Mouse (Mus musculus) forebrain, embryonic 10.5 days (tissue): Measurements from ENCODE around the gene Cald1. TPM values are rescaled to one million over a fixed set of nuclear protein-coding genes. Genes with fewer than 3 reads are reported as not detected.
A peak's percentile ranks its signal among the peaks of the same experiment; 100 is the strongest.

Experiments used
- DNase-seq: peaks from one replicate; pipeline ENCODE4 v3.0.0-alpha.2; 2017; ENCODE audit warnings: low spot score; ENCODE audit errors: extremely low spot score
- H3K27ac ChIP-seq: fragments of 300-500 bp; sonication (generic); 2 replicates; pipeline ENCODE4 v1.5.1; 2016; ENCODE audit warnings: mild to moderate bottlenecking
- H3K27me3 ChIP-seq: fragments of 300-500 bp; sonication (generic); 2 replicates; pipeline ENCODE4 v1.6.1; 2016; ENCODE audit warnings: mild to moderate bottlenecking; ENCODE audit not compliant: poor library complexity, severe bottlenecking
- H3K36me3 ChIP-seq: fragments of 300-500 bp; sonication (generic); replicated peaks from 2 replicates; pipeline ENCODE4 v1.6.1; 2016; ENCODE audit warnings: mild to moderate bottlenecking, moderate library complexity
- H3K4me1 ChIP-seq: fragments of 300-500 bp; sonication (generic); 2 replicates; pipeline ENCODE4 v1.6.1; 2016
- H3K4me3 ChIP-seq: fragments of 300-500 bp; sonication (generic); 2 replicates; pipeline ENCODE4 v1.5.1; 2016; ENCODE audit warnings: mild to moderate bottlenecking, moderate library complexity
- H3K9me3 ChIP-seq: fragments of 300-500 bp; sonication (generic); 2 replicates; pipeline ENCODE4 v1.6.1; 2016; ENCODE audit warnings: mild to moderate bottlenecking, moderate library complexity
- WGBS: fragments of 180-500 bp; shearing (Covaris S2); methylation state at CpG from one replicate; pipeline ENCODE4 v1.1.7; 2016; 5-methylcytosine and 5-hydroxymethylcytosine counted together
- polyA plus RNA-seq: library from polyadenylated mRNA; unstranded; fragments of >200 nt; fragmentation: Nextera tagmentation; extraction: Ambion mirVana; gene quantifications from 2 replicates; pipeline ENCODE4 v1.2.1, GENCODE M21; 2016

The Cald1 gene
- polyA plus RNA-seq, 1 experiment from 2014 or later: 135 TPM

- H3K4me3 ChIP-seq: no peak overlapping the region
- H3K9me3 ChIP-seq: no peaks in the 10 kb centered on the region
- H3K4me1 ChIP-seq: peaks cover 2% of the 10 kb centered on the region
- no peak for DNase-seq
- no peak overlapping the region for H3K27ac ChIP-seq
- no peaks in the 10 kb centered on the region for H3K36me3 ChIP-seq
- 82% methylated on average over 3 of the region's 3 CpGs for WGBS
- H3K27me3 ChIP-seq: no peaks in the 10 kb centered on the region
Measured at GRCm38 (mm10) chr6:34655719-34656118, 57.4 kb downstream of the Cald1 start.

DNA sequence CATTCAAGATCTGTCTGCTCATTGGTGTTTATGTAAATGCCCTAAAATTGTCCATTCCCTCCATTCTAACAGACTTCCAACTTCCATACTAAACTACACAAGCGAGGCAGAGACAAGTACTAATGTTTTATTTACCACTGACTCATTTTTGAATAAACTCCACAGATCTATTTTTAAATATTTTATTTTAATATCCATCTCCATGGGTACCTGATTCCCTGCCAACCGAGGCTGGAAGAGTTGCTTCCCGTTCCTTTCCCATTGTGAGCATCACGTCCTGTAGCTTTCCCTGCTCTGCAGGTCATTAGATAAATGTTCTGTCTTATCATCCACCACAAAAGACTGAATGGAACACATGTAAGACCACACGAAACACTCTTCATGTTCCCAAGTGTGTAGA, 60.5 kb downstream of the Cald1 start:
- H3K36me3 ChIP-seq: no peaks in the 10 kb centered on the region
- no peaks in the 10 kb centered on the region for H3K9me3 ChIP-seq
- 90% methylated on average over 5 of the region's 5 CpGs for WGBS
- DNase-seq: no peak
- no peaks in the 10 kb centered on the region for H3K27me3 ChIP-seq
- H3K4me3 ChIP-seq: no peak overlapping the region
- no peak overlapping the region for H3K27ac ChIP-seq
- H3K4me1 ChIP-seq: peaks cover 5% of the 10 kb centered on the region

GRCm38 (mm10) chr6:34660724-34661123, 62.4 kb downstream of the Cald1 start:
- Histone ChIP-seq H3K27ac (peak overlapping the region; percentile 40; the same call in 1 of the 2 replicates), H3K4me3 (no peak overlapping the region), H3K9me3 (no peaks in the 10 kb centered on the region), H3K36me3 (no peaks in the 10 kb centered on the region), H3K4me1 (peaks cover 5% of the 10 kb centered on the region), H3K27me3 (no peaks in the 10 kb centered on the region)
- DNase-seq: no peak
- WGBS: 70% methylated on average over 8 of the region's 8 CpGs

DNA sequence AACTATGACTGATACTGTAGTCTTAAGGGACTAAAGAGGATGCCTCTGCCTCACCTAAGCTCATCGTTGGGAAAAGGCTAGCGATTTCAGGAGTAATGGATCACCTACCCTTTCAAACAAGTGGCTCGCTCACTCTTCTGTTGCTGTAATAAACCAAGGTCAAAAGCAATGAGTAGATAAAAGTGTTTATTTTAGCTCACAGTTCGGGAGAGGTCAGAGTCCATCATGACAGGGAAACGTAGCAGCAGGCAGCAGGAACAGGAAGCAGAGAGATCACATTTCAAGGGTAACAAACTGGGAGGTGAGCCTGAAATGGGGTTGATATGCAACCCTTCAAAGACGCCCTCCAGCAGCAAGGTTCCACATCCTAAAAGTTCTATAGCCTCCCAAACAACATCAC, 64.3 kb downstream of the Cald1 start:
- no peaks in the 10 kb centered on the region for H3K36me3 ChIP-seq
- no peaks in the 10 kb centered on the region for H3K27me3 ChIP-seq
- 80% methylated on average over 6 of the region's 6 CpGs for WGBS
- H3K4me1 ChIP-seq: peaks cover 5% of the 10 kb centered on the region
- H3K4me3 ChIP-seq: no peak overlapping the region
- H3K9me3 ChIP-seq: no peaks in the 10 kb centered on the region
- H3K27ac ChIP-seq: no peak overlapping the region
- DNase-seq: no peak

DNA sequence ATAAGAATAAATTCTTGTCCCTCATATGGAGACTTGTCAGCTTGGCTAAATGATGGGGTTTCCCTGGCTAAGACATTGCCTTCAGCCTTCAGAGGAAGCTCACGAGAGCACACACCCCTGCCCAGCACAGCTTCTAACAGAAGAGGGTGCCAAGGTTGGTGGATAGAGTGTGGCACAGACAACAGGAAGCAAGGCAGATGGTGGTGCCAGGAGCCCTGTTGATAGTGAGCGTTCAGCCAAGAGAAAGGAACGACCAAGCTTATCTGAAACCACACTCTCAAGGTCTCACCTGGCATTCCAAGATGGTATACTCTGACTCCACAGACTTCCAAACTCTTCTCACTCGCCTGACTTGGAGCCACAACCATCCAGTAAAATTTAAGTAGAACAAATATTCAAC, 66.0 kb downstream of the Cald1 start:
- H3K4me3 ChIP-seq: no peak overlapping the region
- H3K36me3 ChIP-seq: no peaks in the 10 kb centered on the region
- peaks cover 5% of the 10 kb centered on the region for H3K4me1 ChIP-seq
- H3K27me3 ChIP-seq: no peaks in the 10 kb centered on the region
- 90% methylated on average over 4 of the region's 4 CpGs for WGBS
- no peaks in the 10 kb centered on the region for H3K9me3 ChIP-seq
- DNase-seq: no peak
- H3K27ac ChIP-seq: no peak overlapping the region

DNA sequence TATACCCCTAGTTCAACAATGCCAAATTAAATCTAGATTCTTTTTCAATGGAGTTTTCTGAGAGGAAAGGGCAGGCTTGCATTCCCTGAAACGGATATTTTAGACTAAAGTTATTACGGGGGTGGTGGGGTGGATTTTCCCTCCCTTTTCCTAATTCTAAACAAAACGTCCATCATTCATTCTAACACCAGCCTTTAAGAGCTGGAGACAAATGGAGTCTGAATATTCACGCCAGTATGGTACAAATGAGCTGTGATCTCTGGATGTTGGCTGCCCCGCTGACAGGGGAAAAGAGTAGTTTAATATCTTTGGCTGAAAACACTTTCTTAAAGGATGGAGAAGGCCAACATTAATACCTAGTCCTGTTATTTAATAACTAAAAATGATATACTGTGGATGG, 66.4 kb downstream of the Cald1 start:
- WGBS: 89% methylated on average over 5 of the region's 5 CpGs
- H3K9me3 ChIP-seq: no peaks in the 10 kb centered on the region
- no peaks in the 10 kb centered on the region for H3K27me3 ChIP-seq
- peaks cover 5% of the 10 kb centered on the region for H3K4me1 ChIP-seq
- DNase-seq: no peak
- no peaks in the 10 kb centered on the region for H3K36me3 ChIP-seq
- H3K4me3 ChIP-seq: no peak overlapping the region
- H3K27ac ChIP-seq: no peak overlapping the region

- peaks cover 3% of the 10 kb centered on the region; the same call in 1 of the 2 replicates for H3K9me3 ChIP-seq
- no peaks in the 10 kb centered on the region for H3K4me1 ChIP-seq
- no peak for DNase-seq
- 86% methylated on average over 5 of the region's 5 CpGs for WGBS
- no peak overlapping the region for H3K27ac ChIP-seq
- no peak overlapping the region for H3K4me3 ChIP-seq
- no peaks in the 10 kb centered on the region for H3K27me3 ChIP-seq
- H3K36me3 ChIP-seq: no peaks in the 10 kb centered on the region
Measured at GRCm38 (mm10) chr6:34668739-34669254, 70.5 kb downstream of the Cald1 start.

DNA sequence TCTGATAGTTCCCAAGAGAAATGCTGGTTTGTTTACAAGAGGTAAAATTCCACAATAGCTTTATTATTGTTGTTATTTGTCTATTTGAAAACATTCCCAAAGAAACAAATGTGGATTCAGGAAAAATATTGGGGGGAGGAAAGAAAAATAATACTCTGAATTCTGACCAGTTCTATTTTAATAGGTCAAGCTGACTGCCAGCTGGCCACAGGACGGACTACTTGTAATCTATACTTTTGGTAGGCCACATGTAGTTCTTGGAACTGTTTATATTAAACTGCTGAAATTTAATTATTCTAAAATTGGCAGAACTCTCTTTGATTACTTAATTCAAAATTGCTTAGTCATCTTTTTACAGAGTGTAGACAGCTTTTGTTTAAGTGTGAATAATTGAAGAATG, 73.1 kb downstream of the Cald1 start:
- Histone ChIP-seq H3K9me3 (peaks cover 3% of the 10 kb centered on the region; the same call in 1 of the 2 replicates), H3K4me1 (no peaks in the 10 kb centered on the region), H3K36me3 (no peaks in the 10 kb centered on the region), H3K27me3 (no peaks in the 10 kb centered on the region), H3K4me3 (no peak overlapping the region), H3K27ac (no peak overlapping the region)
- WGBS: 91% methylated on average over 1 of the region's 1 CpGs
- DNase-seq: no peak

DNA sequence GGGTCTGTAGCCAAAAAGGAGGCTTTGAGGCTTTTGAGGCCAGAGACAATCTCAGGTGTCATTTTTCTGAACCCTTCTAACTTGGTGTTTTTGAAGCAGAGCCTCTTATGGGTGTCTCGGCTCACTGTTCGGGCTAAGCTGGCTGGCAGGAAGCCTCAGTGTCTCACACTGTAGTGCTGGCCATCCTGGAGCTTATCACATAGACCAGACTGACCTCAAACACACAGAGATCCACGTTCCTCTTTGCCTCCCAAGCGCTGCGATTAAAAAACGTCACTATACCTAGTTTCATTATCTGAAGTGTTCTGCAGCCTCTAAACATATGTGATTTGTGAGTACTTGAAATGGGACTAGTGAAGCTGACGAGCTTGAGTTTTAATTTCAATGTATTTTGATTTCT, 76.1 kb downstream of the Cald1 start:
- H3K36me3 ChIP-seq: no peaks in the 10 kb centered on the region
- H3K27me3 ChIP-seq: no peaks in the 10 kb centered on the region
- WGBS: 85% methylated on average over 7 of the region's 7 CpGs
- H3K4me3 ChIP-seq: no peak overlapping the region
- no peaks in the 10 kb centered on the region for H3K4me1 ChIP-seq
- H3K27ac ChIP-seq: no peak overlapping the region
- no peak for DNase-seq
- H3K9me3 ChIP-seq: peaks cover 3% of the 10 kb centered on the region; the same call in 1 of the 2 replicates

- Histone ChIP-seq H3K4me1 (no peaks in the 10 kb centered on the region), H3K27ac (no peak overlapping the region), H3K36me3 (no peaks in the 10 kb centered on the region), H3K4me3 (no peak overlapping the region), H3K9me3 (peaks cover 3% of the 10 kb centered on the region; the same call in 1 of the 2 replicates), H3K27me3 (no peaks in the 10 kb centered on the region)
- 77% methylated on average over 10 of the region's 10 CpGs for WGBS
- DNase-seq: no peak
Measured at GRCm38 (mm10) chr6:34674897-34675296, 76.6 kb downstream of the Cald1 start.

GRCm38 (mm10) chr6:34682126-34682525, 83.8 kb downstream of the Cald1 start:
- H3K27me3 ChIP-seq: no peaks in the 10 kb centered on the region
- H3K9me3 ChIP-seq: no peaks in the 10 kb centered on the region
- no peak overlapping the region for H3K27ac ChIP-seq
- no peak for DNase-seq
- 70% methylated on average over 8 of the region's 8 CpGs for WGBS
- no peak overlapping the region for H3K4me3 ChIP-seq
- H3K36me3 ChIP-seq: no peaks in the 10 kb centered on the region
- H3K4me1 ChIP-seq: peaks cover 15% of the 10 kb centered on the region

DNA sequence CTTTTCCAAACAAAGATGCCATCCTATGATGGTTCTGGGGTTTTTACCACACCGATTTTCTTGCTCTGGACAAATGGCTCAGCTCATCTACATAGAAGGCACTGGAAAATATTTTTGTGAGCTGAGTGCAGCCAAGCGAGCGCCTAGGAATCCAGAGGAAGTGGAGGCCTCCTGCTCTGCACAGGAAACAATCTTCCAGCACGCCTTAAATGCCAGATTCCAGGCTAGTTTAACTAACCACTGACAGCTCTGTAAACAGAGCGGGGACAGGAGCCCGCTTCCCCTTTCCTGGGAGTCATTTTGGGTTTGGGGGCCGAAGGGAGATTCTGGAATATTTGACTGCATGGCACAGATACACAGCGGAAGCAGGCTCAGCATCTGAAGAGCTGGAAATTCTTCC, 86.6 kb downstream of the Cald1 start:
- DNase-seq: peak; percentile 17
- H3K9me3 ChIP-seq: no peaks in the 10 kb centered on the region
- no peaks in the 10 kb centered on the region for H3K36me3 ChIP-seq
- no peak overlapping the region for H3K4me3 ChIP-seq
- H3K27me3 ChIP-seq: no peaks in the 10 kb centered on the region
- H3K4me1 ChIP-seq: peaks cover 15% of the 10 kb centered on the region
- 51% methylated on average over 8 of the region's 8 CpGs for WGBS
- peak overlapping the region; percentile 71 for H3K27ac ChIP-seq

DNA sequence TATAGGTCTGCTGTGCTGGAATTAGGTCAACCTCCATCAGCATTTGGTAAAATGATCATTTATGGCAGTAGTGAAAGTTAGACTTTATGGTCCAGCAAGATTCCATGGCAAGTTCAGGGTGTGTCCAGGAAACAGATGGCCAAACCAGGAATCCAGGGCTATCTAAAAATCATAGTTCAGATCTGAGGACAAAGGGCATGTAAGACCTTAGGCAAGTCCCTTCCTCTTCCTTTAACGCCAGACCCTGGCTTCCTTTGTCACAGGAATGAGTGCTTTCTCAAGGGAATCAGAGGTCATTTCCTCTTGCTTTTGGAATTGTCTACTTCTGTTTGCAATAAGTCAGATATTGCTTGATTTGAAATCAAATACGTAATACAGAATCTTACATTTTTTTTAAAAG, 90.7 kb downstream of the Cald1 start:
- no peaks in the 10 kb centered on the region for H3K9me3 ChIP-seq
- no peaks in the 10 kb centered on the region for H3K27me3 ChIP-seq
- no peak for DNase-seq
- no peaks in the 10 kb centered on the region for H3K36me3 ChIP-seq
- H3K4me3 ChIP-seq: no peak overlapping the region
- WGBS: 79% methylated on average over 2 of the region's 2 CpGs
- H3K27ac ChIP-seq: no peak overlapping the region
- peaks cover 15% of the 10 kb centered on the region for H3K4me1 ChIP-seq

GRCm38 (mm10) chr6:34691416-34691815, 93.1 kb downstream of the Cald1 start:
- no peaks in the 10 kb centered on the region for H3K9me3 ChIP-seq
- DNase-seq: no peak
- H3K4me3 ChIP-seq: no peak overlapping the region
- WGBS: 86% methylated on average over 7 of the region's 7 CpGs
- no peaks in the 10 kb centered on the region for H3K4me1 ChIP-seq
- H3K27me3 ChIP-seq: no peaks in the 10 kb centered on the region
- H3K36me3 ChIP-seq: no peaks in the 10 kb centered on the region
- no peak overlapping the region for H3K27ac ChIP-seq
